Mouse (Mus musculus) liver, adult 2 months (tissue): ENCODE measurements at regions not wholly inside any gene's neighbourhood (a gene's known extent, or its start where the extent isn't known, plus 50 kb on each side); places are given as distances from the start of the nearest gene placed in this dataset.

Experiments
- CTCF ChIP-seq: fragments of 200-500 bp; IDR thresholded peaks from 2 replicates; pipeline ENCODE4 v1.5.1; 2011; ENCODE audit warnings: low read depth, low read length, control low read depth
- POLR2A ChIP-seq: fragments of 200-500 bp; IDR thresholded peaks from 2 replicates; pipeline ENCODE4 v1.6.1; 2011; ENCODE audit warnings: low read length, control low read depth; ENCODE audit not compliant: insufficient read depth; ENCODE audit errors: extremely low read depth

- TF ChIP-seq CTCF = no peak
- no peak for TF ChIP-seq POLR2A
Measured at GRCm38 (mm10) chr16:97292484-97293048, 64.0 kb upstream of the Bace2 start.
